Mouse (Mus musculus) urinary bladder, postnatal 14 days (tissue): ENCODE results near the gene Cpm.

Experiments used
- DNase-seq: peaks from one replicate; pipeline ENCODE4 v3.0.0; 2021; ENCODE audit warnings: low spot score

The Cpm gene

DNA sequence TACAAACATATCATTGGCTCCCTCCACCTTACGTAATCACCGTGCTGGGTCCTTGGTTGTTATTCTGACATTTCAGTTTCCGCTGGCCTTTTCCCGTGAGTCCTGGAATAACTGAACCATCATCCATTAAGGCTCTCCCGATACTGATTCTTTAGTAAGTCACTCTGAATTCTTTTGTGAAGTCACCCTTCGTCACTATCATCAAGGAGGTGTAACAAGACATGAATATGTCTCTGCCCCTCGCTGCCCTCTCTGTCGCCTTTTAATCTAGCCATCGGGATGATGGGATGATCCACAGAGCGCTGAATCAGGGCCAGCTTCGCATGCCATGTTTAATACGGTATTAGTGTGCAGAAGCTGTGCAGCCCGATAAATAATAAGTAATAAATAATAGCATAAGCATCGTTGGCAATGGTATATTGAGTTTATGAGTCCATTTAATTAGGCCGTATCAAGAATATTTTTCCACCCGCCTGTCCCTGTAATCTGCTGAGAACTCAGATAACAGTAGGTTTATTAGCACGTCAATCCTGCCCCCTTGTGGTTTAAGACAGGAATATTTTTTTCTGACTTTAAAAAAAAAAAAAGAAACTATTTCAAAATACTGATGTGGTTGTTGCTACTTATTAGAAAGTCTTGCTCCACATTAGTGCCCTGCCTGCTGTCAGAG lies 47.5 kb downstream of the Cpm start:
- no peak for DNase-seq

DNA sequence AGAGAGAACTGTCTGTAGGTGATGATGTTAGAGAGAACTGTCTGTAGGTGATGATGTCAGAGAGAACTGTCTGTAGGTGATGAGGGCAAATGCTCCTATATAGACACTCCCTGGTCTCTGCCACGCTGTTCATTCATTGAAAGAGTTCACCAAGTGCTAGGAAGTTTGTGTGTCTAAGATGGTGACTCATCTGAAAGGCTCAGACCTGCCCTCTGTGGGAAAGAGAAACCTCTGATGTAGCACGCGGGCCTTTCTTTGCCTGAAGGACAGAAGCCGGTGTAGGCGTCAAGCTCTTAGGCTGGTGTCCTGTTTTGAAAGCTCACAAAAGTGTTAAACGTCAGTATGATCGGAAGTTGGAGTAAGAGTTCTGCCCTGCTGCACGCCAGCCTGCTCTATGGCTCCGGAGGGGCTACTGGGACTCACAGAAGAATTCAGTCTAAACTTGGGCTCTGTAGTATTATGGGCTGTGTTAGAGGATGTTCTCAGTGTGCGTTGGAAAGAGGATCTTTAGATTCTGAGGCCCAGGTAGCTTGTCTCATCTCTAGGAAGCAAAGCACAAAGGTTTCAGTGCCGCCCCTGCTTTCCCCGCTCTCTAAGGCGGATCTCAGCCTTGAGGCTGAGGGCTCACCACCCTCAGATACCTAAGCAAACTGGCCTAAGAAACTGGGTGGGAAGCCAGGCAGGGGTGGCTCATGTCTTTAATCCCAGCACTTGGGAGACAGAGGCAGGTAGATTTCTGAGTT lies 48.4 kb downstream of the Cpm start:
- peak; percentile 34 for DNase-seq

DNA sequence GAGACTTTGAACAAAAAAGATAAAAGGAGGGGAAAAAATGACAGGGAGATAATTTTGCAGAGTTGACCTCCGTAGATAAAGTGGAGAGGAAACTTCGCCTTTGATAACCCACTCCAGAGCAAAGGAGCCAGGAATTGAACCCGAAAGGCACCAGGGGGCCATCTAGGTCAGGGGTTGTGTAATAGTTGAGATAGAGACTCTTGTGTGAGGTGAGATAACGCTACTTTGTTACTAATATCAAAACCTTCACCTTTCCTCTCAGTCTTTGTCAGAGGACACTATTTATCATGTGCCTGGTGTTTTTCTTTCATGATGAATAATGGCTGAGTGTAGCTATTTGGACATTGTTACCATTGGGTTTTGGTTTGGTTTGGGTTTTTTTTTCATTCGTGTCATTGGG lies 49.1 kb downstream of the Cpm start:
- DNase-seq, result no peak

DNA sequence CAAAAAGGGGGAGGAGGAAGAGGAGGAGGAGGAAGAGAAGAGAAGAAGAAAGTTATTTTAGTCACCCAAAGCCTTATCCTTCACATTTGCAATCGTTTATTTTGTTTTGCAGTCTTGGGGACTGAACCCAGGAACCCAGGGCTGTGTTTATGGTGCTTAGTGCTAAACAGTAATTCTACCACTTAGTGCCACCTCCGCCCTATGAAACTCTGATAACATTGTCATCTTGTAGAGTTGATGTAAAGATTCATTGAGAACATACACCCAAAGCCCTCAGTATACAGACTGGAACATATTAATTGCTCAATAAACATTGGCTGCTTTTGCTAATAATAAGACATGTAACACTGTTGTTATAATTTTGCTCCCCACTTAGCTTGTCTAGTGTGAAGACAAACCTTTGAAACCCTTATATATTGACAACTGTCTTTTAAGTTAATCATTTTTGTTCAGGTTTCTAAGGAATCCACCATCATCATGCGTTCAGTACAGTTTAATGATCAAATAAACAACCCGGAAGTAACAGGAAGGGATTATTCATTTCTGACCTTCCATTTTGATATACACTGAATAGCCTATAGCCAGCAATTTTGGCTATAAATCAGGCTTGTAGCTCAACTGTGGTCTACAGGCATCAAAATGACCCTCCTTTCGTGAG lies 49.9 kb downstream of the Cpm start:
- no peak for DNase-seq

DNA sequence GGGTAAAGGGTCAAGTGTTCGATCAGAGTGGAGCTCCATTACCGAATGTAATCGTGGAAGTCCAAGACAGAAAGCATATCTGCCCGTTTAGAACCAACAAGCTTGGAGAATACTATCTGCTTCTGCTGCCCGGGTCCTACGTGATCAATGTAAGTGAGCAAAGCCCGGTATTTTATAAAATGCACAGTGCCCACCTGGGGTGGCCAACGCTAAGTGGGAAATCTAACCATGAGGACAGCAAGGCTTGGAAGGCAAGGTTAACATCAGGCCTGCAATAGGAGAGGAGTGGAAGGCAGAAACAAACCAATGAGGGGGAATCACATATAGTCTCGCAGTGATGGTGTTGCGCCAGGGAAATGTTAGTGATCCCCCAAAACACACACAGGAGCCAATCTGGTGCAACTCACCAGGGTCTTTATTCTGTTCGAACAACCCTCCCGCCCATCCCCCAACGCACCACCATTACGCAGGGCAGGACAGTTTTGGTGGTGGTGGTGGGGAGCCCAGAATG lies 50.7 kb downstream of the Cpm start:
- DNase-seq, result no peak

DNA sequence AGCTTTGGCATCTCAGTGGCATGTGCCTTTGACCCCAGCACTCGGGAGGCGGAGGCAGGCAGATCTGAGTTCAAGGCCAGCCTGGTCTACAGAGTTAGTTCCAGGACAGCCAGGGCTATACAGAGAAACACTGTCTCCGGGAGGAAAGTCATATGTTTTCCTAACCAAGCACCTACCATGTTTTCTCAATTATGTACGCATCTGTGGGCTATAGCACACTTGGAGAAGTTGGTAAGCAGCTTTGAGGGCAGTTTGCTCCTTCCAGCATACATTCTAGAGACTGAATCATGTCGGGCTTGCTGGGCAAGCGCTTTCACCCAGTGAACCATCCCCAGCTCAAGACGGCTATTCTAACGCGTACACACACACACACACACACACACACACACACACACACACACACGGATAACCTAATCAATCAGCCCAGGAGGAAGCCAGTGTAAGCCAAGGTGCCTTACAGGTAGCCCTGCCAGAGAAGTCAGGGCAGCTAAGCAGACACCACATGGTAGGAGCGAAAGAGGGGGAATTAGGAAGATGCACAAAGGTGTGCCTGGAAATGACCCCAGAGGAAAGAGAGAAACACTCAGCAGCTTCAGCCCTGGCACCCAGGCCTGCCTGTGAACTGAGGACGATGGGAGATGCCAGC lies 51.7 kb downstream of the Cpm start:
- no peak for DNase-seq

DNA sequence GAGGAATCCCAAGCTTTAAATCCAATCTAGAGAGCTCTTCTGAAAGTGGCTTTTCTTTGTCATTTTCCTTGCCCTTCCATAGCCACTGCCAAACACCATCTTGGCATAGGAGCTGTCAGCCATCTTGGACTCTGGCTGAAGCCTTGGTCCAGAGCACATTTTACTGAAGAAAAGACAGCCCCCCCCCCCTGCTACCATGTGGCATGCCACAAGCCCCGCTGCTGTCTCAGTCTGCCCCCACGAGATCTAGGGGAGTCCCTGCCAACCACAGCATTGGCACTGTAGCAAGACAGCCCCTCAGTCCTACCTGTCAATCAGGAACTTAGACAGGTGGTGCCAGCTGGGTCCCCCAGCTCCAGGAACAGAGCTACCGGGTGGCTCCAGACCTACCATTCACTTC lies 52.2 kb downstream of the Cpm start:
- DNase-seq, result no peak

DNA sequence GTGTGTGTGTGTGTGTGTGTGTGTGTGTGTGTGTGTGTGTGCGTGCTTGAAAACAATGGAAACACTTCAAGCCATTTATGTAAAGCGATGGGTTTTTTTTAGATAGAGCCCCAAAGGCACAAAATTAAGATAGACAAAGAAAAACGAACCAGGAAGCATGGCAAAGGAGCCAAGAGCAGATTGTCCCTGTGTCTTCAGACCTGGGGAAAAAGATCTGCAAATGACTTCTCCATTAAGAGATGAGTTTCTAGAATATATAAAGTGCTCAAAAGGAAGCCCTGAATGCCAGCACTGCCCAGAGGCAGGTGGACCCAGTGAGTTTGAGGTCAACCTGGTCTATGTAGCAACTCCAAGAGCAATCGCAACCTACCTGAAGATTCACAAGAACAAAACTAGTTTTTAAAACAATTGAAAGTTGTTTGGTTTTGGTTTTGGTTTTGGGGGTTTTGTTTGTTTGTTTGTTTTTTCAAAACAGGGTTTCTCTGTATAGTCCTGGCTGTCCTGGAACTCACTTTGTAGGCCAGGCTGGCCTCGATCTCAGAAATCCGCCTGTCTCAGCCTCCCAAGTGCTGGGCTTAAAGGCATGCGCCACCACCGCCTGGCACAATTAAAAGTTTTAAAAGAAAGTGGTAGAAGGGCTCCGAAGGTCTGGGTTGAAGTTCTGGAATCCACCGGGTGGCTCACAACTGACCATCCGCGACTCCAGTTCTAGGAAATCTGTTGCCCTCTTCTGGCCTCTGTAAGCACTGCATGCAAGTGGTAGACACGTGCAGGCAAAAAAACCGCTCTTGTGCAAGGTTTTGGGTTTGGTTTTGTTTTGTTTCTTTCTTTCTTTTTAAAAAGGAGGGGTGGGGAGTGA lies 52.9 kb downstream of the Cpm start:
- peak; percentile 45 for DNase-seq

DNA sequence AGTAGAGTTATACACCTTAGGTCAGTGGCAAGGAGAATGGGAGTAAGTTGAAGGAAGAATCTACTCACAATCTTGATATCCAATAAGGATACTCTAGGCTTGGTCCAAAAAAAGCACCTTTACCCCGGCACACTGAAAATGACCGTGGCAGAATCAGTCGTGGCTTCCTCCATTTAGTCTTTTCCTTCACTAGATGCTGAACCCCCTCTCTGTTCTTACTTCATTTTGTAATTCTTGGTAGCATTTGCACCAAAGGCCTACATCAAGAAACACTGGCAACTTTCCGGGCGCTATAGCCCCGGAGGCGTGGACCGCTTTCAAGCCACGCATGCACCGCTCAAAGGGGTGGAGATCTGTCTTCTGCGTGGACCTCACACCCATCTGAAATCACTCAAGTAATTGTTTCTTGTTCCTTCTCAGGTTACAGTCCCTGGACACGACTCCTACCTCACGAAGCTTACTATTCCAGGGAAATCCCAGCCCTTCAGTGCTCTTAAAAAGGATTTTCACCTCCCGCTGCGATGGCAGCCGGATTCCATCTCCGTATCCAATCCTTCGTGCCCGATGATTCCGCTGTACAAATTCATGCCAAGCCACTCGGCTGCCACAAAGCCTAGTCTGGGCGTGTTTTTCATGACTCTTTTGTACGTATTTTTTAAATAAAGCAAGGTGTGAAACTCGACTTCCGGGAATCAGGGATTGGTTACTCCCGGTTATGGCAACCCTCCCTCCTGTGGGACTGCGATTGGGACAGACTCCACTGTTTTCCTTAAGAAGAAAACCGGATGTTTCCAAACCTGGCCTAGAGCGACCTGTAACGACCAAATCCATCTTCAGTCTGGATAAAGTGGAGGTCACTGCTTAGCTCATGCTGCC lies 53.8 kb downstream of the Cpm start:
- no peak for DNase-seq

DNA sequence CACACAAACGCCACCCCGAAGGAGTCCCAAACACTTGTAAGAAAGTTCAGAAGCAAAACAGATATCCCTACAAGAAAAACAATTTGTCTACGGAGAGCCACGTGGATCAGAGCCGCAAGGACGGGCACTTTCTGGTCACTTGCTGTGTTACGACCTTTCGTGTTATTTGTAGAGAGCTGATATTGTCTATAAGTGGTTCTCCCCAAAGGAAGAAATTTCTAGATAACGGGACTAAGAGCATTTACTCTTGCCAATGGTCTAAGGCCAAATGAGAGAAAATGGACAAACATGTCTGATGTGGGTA lies 54.4 kb downstream of the Cpm start:
- DNase-seq, result no peak

DNA sequence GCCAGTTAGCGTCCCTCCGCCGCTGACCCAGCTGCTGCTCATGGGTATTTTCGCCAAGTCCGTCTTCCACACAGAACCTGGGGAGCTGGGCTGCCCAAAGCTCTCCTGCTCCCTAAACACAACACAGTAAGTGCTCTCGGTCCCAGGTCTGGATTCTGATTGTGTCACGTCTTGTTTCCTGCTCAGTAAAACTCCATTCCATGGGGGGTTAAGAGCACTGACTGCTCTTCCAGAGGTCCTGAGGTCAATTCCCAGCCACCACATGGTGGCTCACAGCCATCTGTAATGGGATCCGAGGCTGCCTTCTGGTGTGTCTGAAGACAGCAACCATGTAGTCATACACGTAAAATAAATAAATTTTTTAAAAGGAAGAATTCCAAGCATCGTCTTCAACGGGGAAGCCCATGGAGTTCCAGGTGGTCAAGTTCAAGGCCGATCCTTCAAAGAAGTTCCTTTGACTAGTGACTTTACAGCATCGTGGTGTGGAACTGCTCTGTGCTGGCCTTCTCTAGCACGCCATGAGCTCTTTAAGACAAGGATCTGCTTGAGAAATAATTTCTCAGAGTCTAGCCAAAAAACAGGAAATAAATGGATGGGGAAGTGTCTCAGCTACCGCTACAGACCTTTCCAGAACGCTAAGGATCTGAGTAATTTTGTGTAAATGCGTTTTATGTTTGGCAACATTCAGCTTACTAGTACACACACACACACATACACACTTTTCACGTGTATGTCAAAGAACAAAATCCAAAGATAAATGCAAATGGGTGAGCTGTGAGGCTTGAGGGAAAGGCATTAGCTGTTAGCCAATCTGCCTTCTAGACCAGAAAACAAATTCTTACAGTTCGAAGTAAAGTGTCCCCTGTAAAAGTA lies 55.2 kb downstream of the Cpm start:
- DNase-seq, result no peak

DNA sequence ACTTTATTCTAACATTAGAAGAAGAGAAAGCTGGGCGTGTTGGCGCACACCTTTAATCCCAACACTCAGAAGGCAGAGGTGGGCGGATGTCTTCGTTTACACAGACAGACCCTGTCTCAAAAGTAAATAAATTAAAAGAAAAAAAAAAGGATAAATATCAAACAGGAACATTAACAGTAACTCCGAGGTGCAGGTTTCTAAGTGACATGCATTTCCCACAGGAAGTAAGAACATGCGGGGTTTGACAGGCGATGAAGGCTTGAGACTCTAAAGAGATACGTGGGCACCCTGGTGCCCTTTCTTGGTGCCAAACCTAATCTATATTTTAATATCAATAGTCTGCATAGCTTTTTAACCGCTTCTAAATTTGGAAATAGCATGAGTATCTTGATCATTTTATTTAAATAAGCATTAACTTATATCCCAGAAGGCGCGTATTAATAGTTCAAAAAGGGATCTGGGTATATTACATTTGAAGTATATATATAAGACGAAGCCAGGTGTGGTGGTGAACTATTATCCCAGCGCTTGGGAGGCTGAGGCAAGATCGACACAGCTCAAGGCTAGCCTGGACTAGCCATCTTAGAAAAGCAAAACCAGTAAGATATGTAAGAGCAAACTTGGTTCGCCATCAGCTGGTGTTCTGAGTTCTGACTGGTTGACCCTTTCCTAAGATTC lies 56.0 kb downstream of the Cpm start:
- no peak for DNase-seq

DNA sequence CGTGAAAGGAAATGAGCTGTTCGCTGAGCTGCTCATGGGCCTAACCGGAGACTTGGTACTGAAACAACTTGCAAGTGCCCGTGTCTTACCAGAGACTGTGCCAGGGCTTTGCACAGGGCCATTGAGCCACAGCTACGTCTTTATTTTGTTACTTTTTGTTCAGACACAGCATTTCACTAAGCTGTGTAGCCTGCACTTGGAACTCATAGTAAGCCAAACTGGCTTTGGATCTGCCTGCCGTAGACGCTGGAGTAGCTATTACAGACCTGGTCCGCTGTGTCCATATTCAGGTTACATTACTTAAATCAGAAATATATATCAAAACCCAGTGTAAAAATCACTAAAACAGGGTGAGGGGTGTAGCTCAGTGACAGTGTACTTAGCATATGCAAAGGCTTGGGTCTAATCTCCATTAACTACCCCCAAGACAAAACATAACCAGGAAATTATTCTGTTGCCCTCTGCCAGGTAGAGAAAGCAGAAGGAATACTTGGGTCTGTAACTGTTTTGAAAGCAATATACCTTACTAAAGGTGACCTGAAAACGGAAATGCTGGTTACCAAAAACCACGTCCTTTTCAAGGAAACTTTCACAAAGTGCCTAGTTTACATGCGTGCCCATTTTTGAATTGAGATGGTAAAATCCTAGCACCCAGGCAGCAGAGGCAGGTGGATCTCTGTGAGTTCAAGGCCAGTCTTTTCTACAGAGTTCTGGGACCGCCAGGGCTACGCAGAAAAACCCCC lies 56.7 kb downstream of the Cpm start:
- DNase-seq, result no peak

DNA sequence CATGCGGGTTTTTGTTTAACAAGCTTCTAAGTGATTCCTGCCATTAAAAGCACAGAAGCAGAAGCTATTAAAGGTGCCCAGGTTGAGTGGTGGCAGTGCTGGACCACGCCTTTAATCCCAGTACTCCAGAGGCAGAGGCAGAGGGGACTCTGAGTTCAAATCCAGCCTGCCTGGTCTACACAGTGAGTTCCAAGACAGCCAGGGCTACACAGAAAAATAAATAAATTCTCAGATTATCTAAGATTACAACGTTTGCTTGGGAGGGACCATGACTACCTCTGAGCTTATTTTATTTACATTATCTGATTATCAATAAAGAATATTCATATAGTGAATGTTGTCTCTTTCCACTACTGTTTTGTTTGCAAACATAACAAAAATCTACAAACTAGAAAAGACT lies 57.7 kb downstream of the Cpm start:
- DNase-seq, result no peak

DNA sequence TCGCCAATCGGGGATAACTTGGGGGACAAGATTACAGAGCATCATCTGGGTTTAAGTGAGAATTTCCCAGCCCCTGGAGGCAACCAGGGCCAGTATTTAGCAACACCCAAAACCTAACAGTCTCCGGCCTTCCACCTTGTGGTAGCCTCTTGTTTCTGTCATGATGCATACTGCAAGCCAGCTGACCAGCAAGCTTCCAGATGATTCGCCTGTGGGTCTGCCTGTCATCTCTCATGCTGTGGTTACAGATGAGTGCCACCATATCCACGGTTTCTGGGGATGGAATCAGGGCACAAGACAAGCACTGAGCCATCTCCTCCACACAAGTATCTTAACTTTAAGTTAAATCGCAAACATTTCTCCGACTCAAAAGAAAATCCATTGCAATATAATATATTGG lies 58.3 kb downstream of the Cpm start:
- DNase-seq, result no peak

DNA sequence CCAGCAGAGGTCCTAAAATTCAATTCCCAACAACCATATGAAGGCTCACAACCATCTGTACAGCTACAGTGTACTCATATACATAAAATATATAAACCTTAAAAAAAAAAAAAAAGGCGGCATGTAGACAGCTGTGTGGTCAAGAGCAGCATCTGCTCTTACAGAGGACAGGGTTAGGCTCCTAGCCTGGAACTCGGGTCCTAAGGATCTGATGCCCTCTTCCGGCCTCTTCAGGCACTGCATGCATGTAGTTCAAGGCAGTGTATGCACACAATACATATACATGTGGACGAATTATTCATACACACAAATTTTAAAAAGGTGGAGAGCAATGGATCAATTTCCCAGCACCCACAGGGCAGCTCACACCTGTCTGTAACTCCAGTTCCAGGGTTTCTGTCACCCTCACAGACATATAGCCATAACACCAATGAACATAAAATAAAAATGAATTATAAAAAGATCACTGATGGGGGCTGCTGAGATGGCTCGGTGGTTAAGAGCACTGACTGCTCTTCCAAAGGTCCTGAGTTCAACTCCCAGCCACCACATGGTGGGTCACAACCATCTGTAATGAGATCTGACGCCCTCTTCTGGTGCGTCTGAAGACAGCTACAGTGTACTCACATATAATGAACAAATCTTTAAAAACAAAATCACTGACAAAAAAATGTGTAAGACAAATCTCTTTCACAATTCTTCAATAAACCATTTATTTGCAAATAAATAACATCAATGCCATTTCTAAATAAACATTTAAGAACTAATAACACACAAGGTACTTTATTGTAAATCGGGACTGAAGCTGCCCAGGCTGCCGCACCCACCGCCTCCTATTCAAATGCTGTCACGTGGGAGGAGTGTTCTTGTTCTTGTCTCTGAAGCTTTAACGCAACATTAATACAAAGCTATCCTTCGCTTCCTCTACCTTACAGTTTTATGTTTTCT lies 59.2 kb downstream of the Cpm start:
- no peak for DNase-seq

DNA sequence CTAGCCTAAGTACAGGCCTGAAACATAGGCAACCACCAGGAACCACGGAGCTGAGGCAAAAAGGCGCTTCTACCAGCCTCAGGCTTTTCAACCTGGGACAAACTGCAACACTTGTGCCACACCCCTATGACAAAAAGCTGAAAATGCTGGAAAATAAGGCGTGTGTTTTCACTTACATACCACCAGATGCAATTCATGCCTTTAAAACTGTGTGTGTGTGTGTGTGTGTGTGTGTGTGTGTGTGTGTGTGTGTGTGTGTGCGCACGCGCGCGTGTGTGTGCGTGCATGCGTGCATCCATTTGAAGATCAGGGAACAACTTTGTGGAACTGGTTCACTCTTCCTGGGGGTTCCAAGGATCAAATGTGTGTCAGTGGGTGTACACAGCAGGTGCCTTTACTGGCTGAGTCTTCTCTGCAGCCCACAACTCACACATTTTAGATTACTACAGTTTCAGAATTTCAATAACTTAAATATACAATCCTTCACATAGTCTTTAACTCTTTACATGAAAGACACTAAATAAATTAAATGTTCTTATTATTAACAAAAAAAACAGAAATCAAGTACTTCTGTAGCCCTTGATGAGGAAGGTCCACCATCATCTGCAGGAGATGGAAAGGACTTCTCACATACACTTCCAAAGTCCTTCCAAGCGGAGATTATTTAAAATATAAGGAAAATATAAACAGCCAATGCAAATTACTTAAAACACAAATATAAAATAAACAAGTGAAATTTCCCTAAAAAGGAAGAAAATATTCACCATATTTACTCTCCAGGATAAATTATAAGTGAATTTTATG lies 60.2 kb downstream of the Cpm start:
- no peak for DNase-seq
